Mouse (Mus musculus) liver, postnatal 0 days (tissue): ENCODE results near the gene Xlr3a.

Source experiments
- CTCF ChIP-seq: sonication (generic); IDR thresholded peaks from 2 replicates; pipeline ENCODE4 v1.5.1; 2016; ENCODE audit warnings: antibody characterized with exemption, low read depth
- EP300 ChIP-seq: IDR thresholded peaks from 2 replicates; pipeline ENCODE4 v1.6.1; 2016; ENCODE audit warnings: antibody characterized with exemption, low read depth, mild to moderate bottlenecking

DNA sequence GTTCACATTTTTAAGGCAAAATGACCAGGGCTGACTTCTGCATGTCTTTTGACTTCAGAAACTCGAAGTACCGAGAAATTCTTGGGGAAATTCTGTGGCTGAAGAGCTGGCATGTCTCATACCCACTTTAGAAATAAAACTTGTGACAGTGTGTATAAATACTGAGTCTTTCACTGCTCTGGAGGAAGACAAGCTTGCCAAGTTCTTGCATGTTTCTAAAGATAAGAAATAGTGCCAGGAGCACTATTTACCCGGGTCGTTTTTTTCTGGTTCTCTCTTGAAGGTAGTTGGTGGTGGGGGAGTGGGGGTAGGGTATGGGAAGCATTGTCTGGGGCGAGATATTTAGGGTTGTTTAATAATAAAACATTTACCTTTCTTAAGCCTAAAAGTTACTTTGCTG lies 34.6 kb downstream of the Xlr3a start:
- no peak for TF ChIP-seq CTCF
- no peak for TF ChIP-seq EP300
